Mouse (Mus musculus): ENCODE data around the gene Olfr223. TPM values are rescaled to one million over a fixed set of nuclear protein-coding genes. Genes with fewer than 3 reads are reported as not detected.

Gene Olfr223
- polyA plus RNA-seq, 1 experiment from 2014 or later: not detected

Other genes with a start within 250 kb of the Olfr223 start
- gene Prss38, start 217.6 kb downstream of the Olfr223 start, polyA plus RNA-seq (2016; fragmentation: Nextera tagmentation; extraction: Ambion mirVana): not detected in 2 replicates
- gene Jmjd4, start 143.2 kb downstream of the Olfr223 start, polyA plus RNA-seq (2016; fragmentation: Nextera tagmentation; extraction: Ambion mirVana): 13.4 and 16.1 TPM in 2 replicates
- gene Snap47, start 142.1 kb downstream of the Olfr223 start, polyA plus RNA-seq (2016; fragmentation: Nextera tagmentation; extraction: Ambion mirVana): 110 and 138 TPM in 2 replicates
- 8.0 and 9.1 TPM in 2 replicates for gene Zfp867, start 120.8 kb downstream of the Olfr223 start, polyA plus RNA-seq (2016; fragmentation: Nextera tagmentation; extraction: Ambion mirVana)
- 35.8 and 36.8 TPM in 2 replicates for gene Zkscan17, start 66.5 kb downstream of the Olfr223 start, polyA plus RNA-seq (2016; fragmentation: Nextera tagmentation; extraction: Ambion mirVana)
- gene Nlrp3, start 51.7 kb downstream of the Olfr223 start, polyA plus RNA-seq (2016; fragmentation: Nextera tagmentation; extraction: Ambion mirVana): 0.17 TPM in 1 of 2 replicates, not detected in the other
- gene Olfr222, start 17.1 kb downstream of the Olfr223 start, polyA plus RNA-seq (2016; fragmentation: Nextera tagmentation; extraction: Ambion mirVana): not detected in 2 replicates
- gene Mprip, start 68.0 kb upstream of the Olfr223 start, polyA plus RNA-seq (2016; fragmentation: Nextera tagmentation; extraction: Ambion mirVana): 28.6 and 32.2 TPM in 2 replicates
- gene Pld6, start 194.4 kb upstream of the Olfr223 start, polyA plus RNA-seq (2016; fragmentation: Nextera tagmentation; extraction: Ambion mirVana): 1.9 and 2.6 TPM in 2 replicates
- gene Flcn, start 216.7 kb upstream of the Olfr223 start, polyA plus RNA-seq (2016; fragmentation: Nextera tagmentation; extraction: Ambion mirVana): 29.6 and 31.0 TPM in 2 replicates
- 41.2 and 47.7 TPM in 2 replicates for gene Nt5m, start 246.2 kb upstream of the Olfr223 start, polyA plus RNA-seq (2016; fragmentation: Nextera tagmentation; extraction: Ambion mirVana)
- 233 and 255 TPM in 2 replicates for gene Cops3, start 246.5 kb upstream of the Olfr223 start, polyA plus RNA-seq (2016; fragmentation: Nextera tagmentation; extraction: Ambion mirVana)